Mouse (Mus musculus) stomach, embryonic 15.5 days (tissue): ENCODE data around the gene Ascc3. TPM values are rescaled to one million over a fixed set of nuclear protein-coding genes. Genes with fewer than 3 reads are reported as not detected.

Experiments used
- ATAC-seq: fragments of 200-750 bp; cut with Nextera tagmentation; 2 replicates; pipeline ENCODE4 v1.8.0; 2017; ENCODE audit warnings: low read depth, moderate number of reproducible peaks, moderate TSS enrichment; ENCODE audit not compliant: insufficient read depth, low FRiP score
- H3K27ac ChIP-seq: fragments of 300-500 bp; sonication (generic); 2 replicates; pipeline ENCODE4 v1.5.1; 2015; ENCODE audit warnings: mild to moderate bottlenecking, inconsistent platforms
- H3K27me3 ChIP-seq: fragments of 300-500 bp; sonication (generic); replicated peaks from 2 replicates; pipeline ENCODE4 v1.6.1; 2015; ENCODE audit warnings: inconsistent platforms
- H3K36me3 ChIP-seq: fragments of 300-500 bp; sonication (generic); 2 replicates; pipeline ENCODE4 v1.6.1; 2015; ENCODE audit warnings: inconsistent platforms
- H3K4me1 ChIP-seq: fragments of 300-500 bp; sonication (generic); 2 replicates; pipeline ENCODE4 v1.6.1; 2015; ENCODE audit warnings: inconsistent platforms
- H3K4me2 ChIP-seq: fragments of 300-500 bp; sonication (generic); 2 replicates; pipeline ENCODE4 v1.6.1; 2015; ENCODE audit warnings: mild to moderate bottlenecking, inconsistent platforms
- H3K4me3 ChIP-seq: fragments of 300-500 bp; sonication (generic); replicated peaks from 2 replicates; pipeline ENCODE4 v1.5.1; 2015; ENCODE audit warnings: inconsistent platforms
- H3K9ac ChIP-seq: fragments of 300-500 bp; sonication (generic); 2 replicates; pipeline ENCODE4 v1.6.1; 2015; ENCODE audit warnings: inconsistent platforms
- H3K9me3 ChIP-seq: fragments of 300-500 bp; sonication (generic); 2 replicates; pipeline ENCODE4 v1.6.1; 2016; ENCODE audit warnings: inconsistent platforms
- WGBS: fragments of 180-500 bp; shearing (Covaris S2); methylation state at CpG from one replicate; pipeline ENCODE4 v1.1.7; 2015; 5-methylcytosine and 5-hydroxymethylcytosine counted together
- polyA plus RNA-seq: library from polyadenylated mRNA; unstranded; fragments of >200 nt; fragmentation: Nextera tagmentation; extraction: Ambion mirVana; gene quantifications from 2 replicates; pipeline ENCODE4 v1.2.1, GENCODE M21; 2015

Ascc3 gene
- polyA plus RNA-seq, 1 experiment from 2014 or later, result 23.1 TPM

DNA sequence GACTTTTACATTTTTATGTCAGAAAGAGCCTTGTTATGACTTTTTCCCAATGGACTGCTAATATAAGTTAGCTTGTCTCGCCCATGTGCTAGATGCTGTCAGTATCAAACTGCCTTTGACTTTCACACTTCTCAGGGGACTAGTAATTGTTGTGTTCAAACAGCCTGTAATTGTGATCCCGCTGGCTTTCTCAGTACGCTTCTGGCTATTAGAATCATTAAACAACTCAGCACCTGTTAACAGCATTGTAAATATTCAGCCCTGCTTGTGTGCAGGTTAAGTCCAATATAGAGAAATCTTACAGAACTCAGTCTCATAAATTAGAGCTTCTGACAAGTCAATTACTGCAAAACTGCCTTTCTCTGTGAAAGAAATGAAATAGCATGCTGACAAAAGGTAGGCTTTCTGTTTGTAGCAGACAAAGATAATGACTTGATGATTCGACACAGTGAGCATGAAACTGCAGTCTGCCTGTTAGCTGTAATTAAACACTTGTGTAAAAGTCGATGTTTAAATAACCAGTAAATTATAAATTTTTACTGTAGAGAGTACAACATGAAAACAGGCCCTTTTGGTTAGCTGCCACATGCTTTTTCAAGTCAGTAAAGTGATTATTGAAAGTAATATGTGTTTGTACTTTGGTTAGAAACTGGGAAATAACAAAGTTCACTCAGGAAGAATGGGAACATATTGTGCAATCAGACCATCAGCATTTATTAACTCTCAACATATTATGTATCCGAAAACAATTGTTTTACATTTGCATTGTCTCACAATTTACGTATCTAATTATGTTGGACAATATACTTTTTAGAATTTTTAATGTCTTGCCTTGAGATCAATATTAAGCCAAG lies 171.2 kb downstream of the Ascc3 start:
- Histone ChIP-seq H3K9me3 (no peaks in the 10 kb centered on the region), H3K27ac (no peak overlapping the region), H3K27me3 (no peaks in the 10 kb centered on the region), H3K36me3 (no peaks in the 10 kb centered on the region), H3K9ac (no peak overlapping the region), H3K4me1 (no peaks in the 10 kb centered on the region), H3K4me3 (no peak overlapping the region), H3K4me2 (no peak overlapping the region)
- 66% methylated on average over 7 of the region's 7 CpGs for WGBS
- no peak for ATAC-seq

DNA sequence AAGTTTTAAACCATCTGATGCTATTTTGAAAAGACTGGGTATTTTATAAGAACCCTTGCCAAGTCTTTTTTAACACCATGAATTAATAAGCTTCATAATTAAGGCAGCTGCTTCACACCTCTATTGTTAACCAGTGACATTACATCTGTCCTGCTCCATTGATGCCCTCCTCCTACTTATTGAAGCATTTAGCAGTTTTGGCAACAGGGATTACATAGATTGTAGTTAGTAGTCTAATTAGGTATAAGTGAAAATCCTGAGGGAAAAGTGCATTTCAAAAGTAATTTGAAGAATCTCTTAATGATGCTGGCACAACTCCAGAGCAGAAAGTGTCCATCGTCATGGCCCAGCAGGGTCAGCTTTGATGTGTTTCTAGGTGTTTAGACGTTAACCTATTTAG lies 180.3 kb downstream of the Ascc3 start:
- ATAC-seq, result no peak
- H3K27ac ChIP-seq, result no peak overlapping the region
- WGBS, result 78% methylated on average over 2 of the region's 2 CpGs

DNA sequence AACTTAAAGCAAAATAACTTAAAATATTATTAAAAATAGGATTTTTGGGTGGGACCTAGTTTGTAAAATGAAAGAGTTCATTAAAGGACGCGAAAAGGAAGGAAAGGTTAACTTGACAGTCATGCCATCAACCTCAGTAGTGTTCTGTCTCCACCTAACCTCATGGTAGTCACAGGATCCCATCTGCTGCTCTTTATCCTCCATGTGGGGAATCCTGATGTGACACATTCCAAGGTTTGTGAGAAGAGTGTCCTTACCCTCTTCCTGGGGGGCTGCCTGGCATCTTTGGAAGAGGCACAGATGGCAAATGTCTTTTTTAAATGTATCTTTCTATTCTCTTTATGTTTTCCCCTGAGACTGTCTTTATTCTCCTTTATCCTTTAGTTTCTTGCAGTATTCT lies 181.4 kb downstream of the Ascc3 start:
- H3K27ac ChIP-seq, result no peak overlapping the region
- WGBS, result 83% methylated on average over 2 of the region's 2 CpGs
- no peak overlapping the region for H3K9ac ChIP-seq
- ATAC-seq, result no peak
- H3K4me2 ChIP-seq, result no peak overlapping the region
- H3K27me3 ChIP-seq, result no peaks in the 10 kb centered on the region
- H3K9me3 ChIP-seq, result no peaks in the 10 kb centered on the region
- H3K4me1 ChIP-seq, result no peaks in the 10 kb centered on the region
- no peaks in the 10 kb centered on the region for H3K36me3 ChIP-seq
- no peak overlapping the region for H3K4me3 ChIP-seq

More for the DNA sequence above, 180.3 kb downstream of the Ascc3 start:
- Histone ChIP-seq H3K4me1 (no peaks in the 10 kb centered on the region), H3K9ac (no peak overlapping the region), H3K27me3 (no peaks in the 10 kb centered on the region), H3K4me2 (no peak overlapping the region), H3K36me3 (no peaks in the 10 kb centered on the region), H3K4me3 (no peak overlapping the region), H3K9me3 (no peaks in the 10 kb centered on the region)

DNA sequence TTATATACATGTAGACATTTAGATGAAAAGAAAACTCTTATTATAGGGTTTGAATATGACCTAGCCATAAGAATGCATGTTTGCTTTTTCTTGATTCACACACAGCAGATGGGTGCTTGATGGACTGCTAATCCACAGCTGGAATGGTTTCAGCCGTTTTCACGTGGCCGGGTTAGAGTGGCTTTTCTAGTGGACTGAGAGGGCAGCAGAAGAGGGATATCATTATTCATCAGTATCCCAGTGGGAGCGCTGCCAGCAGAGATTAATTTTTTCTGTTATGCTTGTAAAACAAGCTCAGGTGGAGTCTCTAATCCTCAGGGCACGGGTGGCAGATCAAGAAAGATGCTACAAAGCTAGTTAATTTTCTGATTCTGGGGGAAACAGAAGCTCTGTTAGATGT lies 200.4 kb downstream of the Ascc3 start:
- Histone ChIP-seq H3K36me3 (no peaks in the 10 kb centered on the region), H3K9ac (no peak overlapping the region), H3K4me1 (no peaks in the 10 kb centered on the region), H3K4me2 (no peak overlapping the region), H3K9me3 (no peaks in the 10 kb centered on the region), H3K4me3 (no peak overlapping the region), H3K27me3 (no peaks in the 10 kb centered on the region), H3K27ac (no peak overlapping the region)
- WGBS, result 46% methylated on average over 5 of the region's 5 CpGs
- no peak for ATAC-seq

DNA sequence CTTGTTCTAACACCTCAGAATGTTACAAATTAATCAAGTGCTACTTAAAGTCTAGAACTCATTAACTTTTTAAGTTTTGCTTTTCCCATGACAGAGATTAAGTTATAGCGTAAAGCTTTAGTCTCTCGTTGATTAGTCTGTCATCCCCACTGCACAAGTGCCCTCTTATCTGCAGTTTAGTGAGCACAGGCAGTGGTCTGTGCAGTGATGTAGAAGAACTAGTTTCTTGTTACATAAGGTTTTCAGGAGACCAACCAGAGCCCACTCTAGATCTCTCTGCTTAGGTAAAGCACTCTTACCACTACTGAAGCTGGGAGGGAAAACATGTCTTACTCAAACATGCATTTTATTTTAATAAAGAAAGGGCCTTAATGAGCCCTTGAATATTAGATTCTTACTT lies 209.1 kb downstream of the Ascc3 start:
- Histone ChIP-seq H3K4me3 (no peak overlapping the region), H3K9me3 (no peaks in the 10 kb centered on the region), H3K27me3 (no peaks in the 10 kb centered on the region), H3K36me3 (no peaks in the 10 kb centered on the region), H3K9ac (no peak overlapping the region), H3K27ac (no peak overlapping the region), H3K4me2 (no peak overlapping the region), H3K4me1 (no peaks in the 10 kb centered on the region)
- ATAC-seq, result no peak
- 53% methylated on average over 2 of the region's 2 CpGs for whole genome bisulfite sequencing

DNA sequence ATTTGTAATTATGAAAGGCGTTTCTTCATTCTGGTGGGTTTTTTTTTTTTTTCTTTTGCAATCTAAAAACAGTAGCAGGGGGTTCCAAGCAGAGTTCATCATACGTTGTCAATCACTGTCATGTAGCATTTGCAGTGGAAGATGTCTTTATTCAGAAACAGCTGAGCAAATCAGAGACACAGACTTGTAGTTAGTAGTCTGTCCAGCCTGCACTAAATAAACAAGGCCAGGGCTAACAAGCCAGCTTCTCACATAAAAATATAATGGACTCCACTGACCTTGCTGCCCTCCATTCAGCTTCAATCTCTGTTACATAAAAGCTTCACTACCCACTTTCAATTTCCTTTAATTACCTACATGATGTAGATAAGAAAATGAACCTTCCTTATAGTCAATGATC lies 209.9 kb downstream of the Ascc3 start:
- H3K9me3 ChIP-seq, result no peaks in the 10 kb centered on the region
- WGBS, result 60% methylated on average over 2 of the region's 2 CpGs

DNA sequence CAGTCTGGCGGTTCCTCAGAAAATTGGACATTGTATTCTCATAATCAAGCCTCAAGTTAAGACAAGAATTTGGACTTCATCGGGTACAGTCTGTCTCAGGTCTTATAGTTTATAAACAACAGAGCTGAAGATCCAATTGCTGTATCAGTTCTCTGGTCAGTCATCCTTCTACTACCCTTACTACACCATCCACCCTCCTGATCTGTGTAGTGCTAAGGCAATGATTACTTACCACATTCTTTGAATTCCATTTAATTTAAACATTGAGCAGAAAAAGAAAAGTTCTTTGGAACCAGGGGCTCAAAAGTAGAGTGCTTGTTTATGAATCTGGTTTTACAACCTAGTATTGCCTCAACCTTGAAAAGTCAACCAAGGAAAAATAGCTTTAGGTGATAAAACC lies 213.7 kb downstream of the Ascc3 start:
- no peak for ATAC-seq
- Histone ChIP-seq H3K27me3 (no peaks in the 10 kb centered on the region), H3K4me3 (no peak overlapping the region), H3K36me3 (no peaks in the 10 kb centered on the region), H3K27ac (no peak overlapping the region), H3K9ac (no peak overlapping the region), H3K9me3 (no peaks in the 10 kb centered on the region), H3K4me2 (no peak overlapping the region), H3K4me1 (no peaks in the 10 kb centered on the region)
- 71% methylated on average over 2 of the region's 2 CpGs for WGBS

More for the DNA sequence above, 209.9 kb downstream of the Ascc3 start:
- Histone ChIP-seq H3K4me3 (no peak overlapping the region), H3K4me1 (no peaks in the 10 kb centered on the region), H3K9ac (no peak overlapping the region), H3K27me3 (no peaks in the 10 kb centered on the region), H3K4me2 (no peak overlapping the region), H3K27ac (no peak overlapping the region), H3K36me3 (no peaks in the 10 kb centered on the region)
- no peak for ATAC-seq

DNA sequence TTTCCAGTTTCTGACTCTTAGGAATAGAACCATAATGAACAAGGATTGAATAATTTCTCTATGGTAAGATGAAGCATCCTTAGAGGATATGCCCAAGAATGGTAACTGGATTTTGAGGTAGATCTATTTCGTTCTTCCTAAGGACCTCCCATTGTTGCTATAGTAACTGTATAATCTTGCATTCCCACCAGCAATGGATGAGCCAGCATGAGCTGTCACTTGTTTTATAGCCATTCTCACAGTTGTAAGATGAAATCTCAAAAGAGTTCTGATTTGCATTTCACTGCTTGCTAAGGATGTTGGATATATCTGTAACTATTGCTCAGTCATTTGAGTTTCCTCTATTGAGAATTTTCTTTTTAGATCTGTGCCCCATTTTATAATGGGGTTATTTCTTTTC lies 229.9 kb downstream of the Ascc3 start:
- H3K27ac ChIP-seq, result no peak overlapping the region
- no peak for ATAC-seq
- 91% methylated on average over 1 of the region's 1 CpGs for WGBS
- no peak overlapping the region for H3K9ac ChIP-seq
- H3K4me1 ChIP-seq, result no peaks in the 10 kb centered on the region
- H3K4me3 ChIP-seq, result no peak overlapping the region
- H3K4me2 ChIP-seq, result no peak overlapping the region
- no peaks in the 10 kb centered on the region for H3K27me3 ChIP-seq
- H3K9me3 ChIP-seq, result no peaks in the 10 kb centered on the region
- no peaks in the 10 kb centered on the region for H3K36me3 ChIP-seq

DNA sequence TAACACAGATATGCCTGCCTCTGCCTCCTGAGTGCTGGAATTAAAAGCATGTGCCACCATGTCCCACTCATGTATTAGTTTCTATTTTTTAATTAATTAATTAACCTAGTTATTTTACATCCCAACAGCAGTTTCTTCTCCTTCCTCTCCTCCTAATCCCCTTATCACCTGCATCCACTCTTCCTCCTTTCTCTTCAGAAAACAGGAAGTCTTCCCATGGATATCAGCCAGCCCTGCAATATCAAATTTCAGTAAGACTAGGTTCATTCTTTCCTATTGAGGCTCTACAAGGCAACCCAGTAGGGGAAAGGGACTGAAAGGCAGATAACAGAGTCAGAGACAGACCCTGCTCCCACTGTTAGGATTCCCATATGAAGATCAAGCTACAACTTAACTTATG lies 234.4 kb downstream of the Ascc3 start:
- H3K36me3 ChIP-seq, result no peaks in the 10 kb centered on the region
- no peak overlapping the region for H3K9ac ChIP-seq
- H3K27ac ChIP-seq, result no peak overlapping the region
- H3K4me3 ChIP-seq, result no peak overlapping the region
- H3K4me1 ChIP-seq, result no peaks in the 10 kb centered on the region
- no peaks in the 10 kb centered on the region for H3K27me3 ChIP-seq
- no peak overlapping the region for H3K4me2 ChIP-seq
- no peak for ATAC-seq
- no peaks in the 10 kb centered on the region for H3K9me3 ChIP-seq

DNA sequence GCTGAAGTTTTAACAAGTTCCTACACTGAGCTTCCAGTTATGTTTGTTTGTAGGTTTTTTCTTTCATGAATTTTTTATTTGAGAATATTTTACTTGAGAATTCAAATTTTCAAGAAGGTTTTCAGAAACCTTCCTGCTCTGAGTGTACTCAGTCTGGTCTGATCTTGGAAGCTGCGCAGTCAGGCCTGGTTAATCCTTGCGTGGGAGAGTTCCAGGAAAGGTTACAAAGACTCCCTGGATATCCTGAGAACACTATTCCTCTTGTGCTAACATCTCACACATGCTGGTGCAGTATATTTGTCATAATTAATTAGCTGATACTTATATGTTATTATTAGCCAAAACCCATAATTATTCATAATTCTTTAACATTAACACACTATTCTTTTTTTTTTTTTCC lies 242.1 kb downstream of the Ascc3 start:
- H3K9me3 ChIP-seq, result no peaks in the 10 kb centered on the region
- no peak overlapping the region for H3K27ac ChIP-seq
- no peak overlapping the region for H3K4me3 ChIP-seq
- WGBS, result 69% methylated on average over 2 of the region's 2 CpGs
- no peak overlapping the region for H3K9ac ChIP-seq
- H3K36me3 ChIP-seq, result no peaks in the 10 kb centered on the region
- H3K4me2 ChIP-seq, result no peak overlapping the region
- H3K27me3 ChIP-seq, result no peaks in the 10 kb centered on the region
- H3K4me1 ChIP-seq, result no peaks in the 10 kb centered on the region
- no peak for ATAC-seq

DNA sequence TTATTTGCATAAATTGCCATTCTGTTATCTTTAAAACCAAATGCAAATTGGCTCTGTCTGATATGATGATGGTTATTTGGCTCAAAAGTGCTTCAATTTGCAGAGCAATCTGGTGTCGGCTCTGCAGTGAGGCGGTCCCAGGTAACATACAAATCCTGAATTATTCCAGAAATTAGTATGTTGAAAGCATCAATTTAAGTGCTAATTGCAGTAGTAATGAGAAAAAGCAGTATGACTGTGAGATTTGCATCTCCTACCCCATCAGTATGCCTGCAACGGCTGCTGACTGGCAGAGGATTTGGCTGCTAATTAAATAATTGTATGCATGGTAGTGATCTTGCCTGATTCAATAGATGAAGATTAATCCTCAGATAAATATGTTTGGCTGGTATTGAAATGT lies 250.9 kb downstream of the Ascc3 start:
- no peak overlapping the region for H3K4me3 ChIP-seq
- WGBS, result 92% methylated on average over 3 of the region's 3 CpGs
- H3K27me3 ChIP-seq, result no peaks in the 10 kb centered on the region
- no peak overlapping the region for H3K4me2 ChIP-seq
- H3K27ac ChIP-seq, result no peak overlapping the region
- H3K36me3 ChIP-seq, result no peaks in the 10 kb centered on the region
- H3K9me3 ChIP-seq, result no peaks in the 10 kb centered on the region
- H3K9ac ChIP-seq, result no peak overlapping the region
- no peaks in the 10 kb centered on the region for H3K4me1 ChIP-seq
- ATAC-seq, result no peak

DNA sequence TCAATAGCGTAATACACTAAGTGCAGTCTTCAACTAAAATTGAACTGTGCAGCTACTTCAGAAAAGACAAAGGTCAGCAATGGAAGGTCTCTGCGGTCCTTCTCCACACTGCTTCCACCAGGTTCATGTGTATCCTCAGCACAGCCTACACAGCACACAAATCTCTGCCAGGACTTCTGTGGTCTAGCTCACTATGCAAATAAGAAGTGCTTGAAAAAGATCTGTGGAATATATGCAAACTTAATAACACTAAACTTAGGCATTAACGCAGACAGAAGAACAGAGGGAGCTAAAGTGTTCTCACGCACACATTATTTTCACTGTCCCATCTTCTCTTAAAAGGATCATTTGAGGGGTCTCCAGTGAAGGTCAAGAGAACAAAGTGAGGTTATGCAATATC lies 275.7 kb downstream of the Ascc3 start:
- ATAC-seq, result no peak
- whole genome bisulfite sequencing, result 51% methylated on average over 4 of the region's 4 CpGs
- no peaks in the 10 kb centered on the region for H3K36me3 ChIP-seq

DNA sequence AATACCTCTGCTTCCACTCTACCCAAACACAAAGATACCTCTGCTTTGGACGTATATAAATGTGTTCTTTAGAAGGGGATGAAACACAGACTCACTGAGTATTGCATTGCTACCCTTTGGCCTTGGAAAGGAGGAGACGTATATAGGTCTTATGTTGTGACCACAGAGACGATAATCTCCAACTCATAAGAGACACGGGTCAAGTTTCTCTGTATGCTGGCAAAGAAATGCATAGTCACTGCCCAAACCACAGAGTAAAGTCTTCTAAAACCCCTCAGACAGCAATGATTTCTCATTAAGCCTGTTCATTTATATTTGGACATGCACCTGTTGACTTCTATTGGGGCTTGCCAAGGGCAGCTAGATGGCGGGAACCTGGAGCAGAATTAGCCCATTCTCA lies 284.5 kb downstream of the Ascc3 start:
- H3K36me3 ChIP-seq, result no peaks in the 10 kb centered on the region
- no peaks in the 10 kb centered on the region for H3K27me3 ChIP-seq
- H3K27ac ChIP-seq, result no peak overlapping the region
- no peak for ATAC-seq
- H3K9ac ChIP-seq, result no peak overlapping the region
- 78% methylated on average over 5 of the region's 5 CpGs for WGBS
- no peak overlapping the region for H3K4me3 ChIP-seq
- H3K4me1 ChIP-seq, result no peaks in the 10 kb centered on the region
- H3K9me3 ChIP-seq, result no peaks in the 10 kb centered on the region
- H3K4me2 ChIP-seq, result no peak overlapping the region

More for the DNA sequence above, 275.7 kb downstream of the Ascc3 start:
- Histone ChIP-seq H3K4me2 (no peak overlapping the region), H3K4me1 (no peaks in the 10 kb centered on the region), H3K27ac (no peak overlapping the region), H3K9ac (no peak overlapping the region), H3K4me3 (no peak overlapping the region), H3K27me3 (no peaks in the 10 kb centered on the region), H3K9me3 (no peaks in the 10 kb centered on the region)
